Mouse (Mus musculus) CH12.LX (cell line): ENCODE results near the gene Col6a2.

Experiments
- CHD2 ChIP-seq: IDR thresholded peaks from 2 replicates; pipeline ENCODE4 v1.6.1; 2011; ENCODE audit warnings: low read length, improper control_type of control experiment
- CTCF ChIP-seq, 2 experiments: IDR thresholded peaks in 1 of 2; conservative IDR thresholded peaks in 1 of 2; 2 replicates each; pipeline ENCODE4 v1.5.1; 2011 to 2012; ENCODE audit warnings: low read depth in 2 of 2, low read length in 2 of 2, improper control_type of control experiment in 1 of 2, inconsistent platforms in 1 of 2, mild to moderate bottlenecking in 1 of 2, moderate library complexity in 1 of 2
- ETS1 ChIP-seq: conservative IDR thresholded peaks from 2 replicates; pipeline ENCODE4 v1.6.1; 2012; ENCODE audit warnings: low read depth, mild to moderate bottlenecking, inconsistent platforms, low read length, improper control_type of control experiment, moderate library complexity
- HCFC1 ChIP-seq: IDR thresholded peaks from 2 replicates; pipeline ENCODE4 v1.6.1; 2012; ENCODE audit warnings: low read depth, mild to moderate bottlenecking, inconsistent platforms, low read length, improper control_type of control experiment
- POLR2A ChIP-seq: IDR thresholded peaks from 2 replicates; pipeline ENCODE4 v1.6.1; 2011; ENCODE audit warnings: low read depth, mild to moderate bottlenecking, improper control_type of control experiment, low read length
- SMC3 ChIP-seq: IDR thresholded peaks from 2 replicates; pipeline ENCODE4 v1.6.1; 2011; ENCODE audit warnings: low read depth, low read length, improper control_type of control experiment
- TBP ChIP-seq: conservative IDR thresholded peaks from 2 replicates; pipeline ENCODE4 v1.6.1; 2011; ENCODE audit warnings: low read depth, low read length, improper control_type of control experiment
- UBTF ChIP-seq: IDR thresholded peaks from 2 replicates; pipeline ENCODE4 v1.6.1; 2012; ENCODE audit warnings: low read depth, mild to moderate bottlenecking, inconsistent platforms, low read length, improper control_type of control experiment, moderate library complexity

GRCm38 (mm10) chr10:76576920-76577319 is 46.5 kb downstream of the Col6a2 start:
- no peak for TF ChIP-seq CTCF (conservative IDR thresholded peaks at IDR 0.05 in 1 of 2, IDR thresholded peaks at IDR 0.05 in 1 of 2; ENCODE audit: low read depth in 2 of 2, low read length in 2 of 2)
- no peak for TF ChIP-seq CHD2
- TF ChIP-seq ETS1, result no peak
- TF ChIP-seq TBP, result no peak
- no peak for TF ChIP-seq UBTF
- no peak for TF ChIP-seq SMC3
- no peak for TF ChIP-seq POLR2A
- no peak for TF ChIP-seq HCFC1
